Mouse (Mus musculus) lung, adult 2 months (tissue): ENCODE measurements around the gene Perm1.

Experiments
- CTCF ChIP-seq: fragments of 200-500 bp; IDR thresholded peaks from 2 replicates; pipeline ENCODE4 v1.5.1; 2011; ENCODE audit warnings: mild to moderate bottlenecking, low read length, control low read depth; ENCODE audit not compliant: insufficient read depth
- POLR2A ChIP-seq: fragments of 200-500 bp; IDR thresholded peaks from 2 replicates; pipeline ENCODE4 v1.6.1; 2011; ENCODE audit warnings: low read depth, mild to moderate bottlenecking, control low read depth, low read length, borderline replicate concordance; ENCODE audit errors: extremely low read depth

DNA sequence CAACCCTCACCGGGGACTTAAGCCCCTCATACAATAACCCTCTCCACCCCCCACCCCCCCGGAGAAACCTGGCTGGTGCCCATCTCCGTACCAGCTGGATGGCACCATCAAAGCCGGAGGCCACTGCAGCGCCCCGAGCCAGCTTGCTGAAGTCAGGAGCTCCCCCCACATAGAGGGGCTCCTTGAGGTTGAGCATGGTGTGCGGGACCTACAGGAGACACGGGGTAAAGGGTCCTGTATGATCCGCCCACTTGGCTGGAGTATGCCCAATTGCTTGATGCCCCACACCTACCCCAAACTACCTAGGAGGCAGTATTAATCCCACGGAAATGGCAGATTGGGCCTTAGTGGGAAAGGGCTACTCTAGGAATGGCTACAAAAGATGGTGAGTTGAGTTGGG lies 46.5 kb upstream of the Perm1 start:
- TF ChIP-seq CTCF, result no peak
- no peak for TF ChIP-seq POLR2A
